Mouse (Mus musculus) E14TG2a.4 (cell line): ENCODE results near the gene Olfr1418.

ENCODE experiments used
- CTCF ChIP-seq: conservative IDR thresholded peaks from 2 replicates; pipeline ENCODE4 v1.5.1; 2014; ENCODE audit warnings: low read length
- NANOG ChIP-seq: IDR thresholded peaks from 2 replicates; pipeline ENCODE4 v1.6.1; 2014; ENCODE audit warnings: borderline replicate concordance, low read length, mixed read lengths
- POU5F1 ChIP-seq: IDR thresholded peaks from 2 replicates; pipeline ENCODE4 v1.6.1; 2014; ENCODE audit warnings: low read length, borderline replicate concordance

GRCm38 (mm10) chr19:11807251-11807650 is 53.6 kb downstream of the Olfr1418 start:
- TF ChIP-seq CTCF = no peak
- TF ChIP-seq POU5F1 = no peak
- TF ChIP-seq NANOG = peak; percentile 85
